Mouse (Mus musculus) cerebellum, adult 2 months (tissue): ENCODE results near the gene Rae1.

ENCODE experiments used
- CTCF ChIP-seq: fragments of 200-500 bp; IDR thresholded peaks from 2 replicates; pipeline ENCODE4 v1.5.1; 2011; ENCODE audit warnings: low read depth, mild to moderate bottlenecking, control low read depth, low read length, moderate library complexity, borderline replicate concordance; ENCODE audit not compliant: insufficient read depth
- POLR2A ChIP-seq: fragments of 200-500 bp; IDR thresholded peaks from 2 replicates; pipeline ENCODE4 v1.6.1; 2011; ENCODE audit warnings: low read length, control low read depth, borderline replicate concordance; ENCODE audit not compliant: insufficient read depth

DNA sequence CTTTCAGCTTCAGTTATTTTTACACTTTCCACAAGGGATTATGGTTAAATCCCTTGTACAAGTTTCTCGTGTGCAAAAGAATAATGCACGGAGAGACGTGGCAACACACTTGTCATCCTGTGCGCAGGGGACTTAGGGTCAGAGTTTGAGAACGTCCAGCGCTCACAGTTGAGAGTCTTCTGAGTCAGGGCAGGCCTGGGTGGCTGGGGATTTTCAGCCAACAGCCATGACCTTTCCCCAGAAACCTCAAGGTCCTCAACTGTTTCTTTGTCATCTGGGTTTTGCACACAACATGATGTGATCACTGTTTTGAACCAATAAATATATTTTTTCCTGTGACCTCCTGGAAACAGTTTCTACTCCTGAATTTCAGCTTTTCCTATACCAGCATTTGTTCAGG is 9.8 kb upstream of the Rae1 start:
- TF ChIP-seq CTCF: no peak
- no peak for TF ChIP-seq POLR2A
